Mouse (Mus musculus): ENCODE measurements around the gene Slc1a7. TPM values are rescaled to one million over a fixed set of nuclear protein-coding genes. Genes with fewer than 3 reads are reported as not detected.

Gene Slc1a7
- polyA plus RNA-seq, 1 experiment, result 0.22 TPM

- Histone ChIP-seq H3K4me3 (peak overlapping the region; percentile 4), H3K27me3 (ENCODE audit: control insufficient read depth, insufficient read depth, insufficient read length) (peaks cover under 1% of the 10 kb centered on the region), H3K36me3 (ENCODE audit: control insufficient read depth, insufficient read depth) (no peaks in the 10 kb centered on the region), H3ac (ENCODE audit: control insufficient read depth, insufficient read length) (no peak overlapping the region), H3K4me2 (ENCODE audit: low read depth) (peak overlapping the region; percentile 57), H3K79me2 (ENCODE audit: control insufficient read depth, insufficient read depth) (no peaks in the 10 kb centered on the region)
- TF ChIP-seq CEBPB (IDR thresholded peaks at IDR 0.05; ENCODE audit: insufficient read depth, poor library complexity, severe bottlenecking) (peak; percentile 91), MYOD1 (IDR thresholded peaks at IDR 0.05; ENCODE audit: control insufficient read depth in 1 of 3, insufficient read length in 2 of 3, low read depth in 2 of 3) (no peak)
These were observed 3.0 kb downstream of the Slc1a7 start for GRCm38 (mm10) chr4:107971162-107971561.

- Histone ChIP-seq H3K36me3 (ENCODE audit: control insufficient read depth, insufficient read depth) (no peaks in the 10 kb centered on the region), H3K4me2 (ENCODE audit: low read depth) (no peak overlapping the region), H3K4me3 (no peak overlapping the region), H3ac (ENCODE audit: control insufficient read depth, insufficient read length) (no peak overlapping the region), H3K79me2 (ENCODE audit: control insufficient read depth, insufficient read depth) (no peaks in the 10 kb centered on the region), H3K27me3 (ENCODE audit: control insufficient read depth, insufficient read depth, insufficient read length) (peaks cover 12% of the 10 kb centered on the region)
- no peak for TF ChIP-seq REST (IDR thresholded peaks at IDR 0.05; ENCODE audit: insufficient read depth, insufficient read length)
- no peak for TF ChIP-seq USF1 (IDR thresholded peaks at IDR 0.05; ENCODE audit: low read depth)
- TF ChIP-seq MYOG (IDR thresholded peaks at IDR 0.05; ENCODE audit: control insufficient read depth in 1 of 3, insufficient read depth in 1 of 3, insufficient read length in 2 of 3, low read depth in 2 of 3), result no peak
- no peak for TF ChIP-seq POLR2AphosphoS2 (IDR thresholded peaks at IDR 0.05; ENCODE audit: insufficient read length, low read depth)
- no peak for TF ChIP-seq MYOD1 (IDR thresholded peaks at IDR 0.05; ENCODE audit: control insufficient read depth in 1 of 3, insufficient read length in 2 of 3, low read depth in 2 of 3)
- TF ChIP-seq TCF3 (IDR thresholded peaks at IDR 0.05; ENCODE audit: insufficient read length, low read depth), result no peak
- TF ChIP-seq TCF12 (IDR thresholded peaks at IDR 0.05; ENCODE audit: insufficient read depth, poor library complexity, severe bottlenecking), result no peak
- TF ChIP-seq MAX (IDR thresholded peaks at IDR 0.05; ENCODE audit: low read depth), result no peak
- no peak for TF ChIP-seq CEBPB (IDR thresholded peaks at IDR 0.05; ENCODE audit: insufficient read depth, poor library complexity, severe bottlenecking)
- no peak for TF ChIP-seq E2F4 (IDR thresholded peaks at IDR 0.05; ENCODE audit: insufficient read depth)
- no peak for TF ChIP-seq POLR2A (IDR thresholded peaks at IDR 0.05; ENCODE audit: insufficient read length, low read depth)
- TF ChIP-seq SRF (IDR thresholded peaks at IDR 0.05; ENCODE audit: control insufficient read depth, insufficient read length, low read depth), result no peak
These were observed 6.4 kb downstream of the Slc1a7 start for GRCm38 (mm10) chr4:107974527-107974926.

DNA sequence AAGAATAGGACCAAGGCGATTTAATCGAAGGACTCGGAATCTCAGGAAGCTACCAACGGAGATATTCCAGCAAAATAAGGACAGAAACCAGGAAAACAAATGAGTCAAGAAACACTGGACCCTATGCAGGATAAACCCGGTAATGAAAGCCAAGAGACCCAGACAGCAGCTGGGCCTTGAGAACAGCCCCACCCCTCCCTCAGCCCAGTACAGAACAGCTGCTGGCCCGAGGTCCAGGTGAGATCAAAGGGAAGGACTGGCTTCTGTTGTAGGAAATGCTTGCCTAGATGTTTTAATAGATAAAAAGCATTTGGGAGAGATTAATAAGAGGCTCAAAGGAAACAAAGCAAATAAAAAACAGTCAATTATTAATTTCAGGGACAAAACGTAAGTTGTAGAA is 6.9 kb downstream of the Slc1a7 start:
- Histone ChIP-seq H3K4me3 (no peak overlapping the region), H3K36me3 (ENCODE audit: control insufficient read depth, insufficient read depth) (no peaks in the 10 kb centered on the region), H3ac (ENCODE audit: control insufficient read depth, insufficient read length) (no peak overlapping the region), H3K27me3 (ENCODE audit: control insufficient read depth, insufficient read depth, insufficient read length) (peaks cover 12% of the 10 kb centered on the region), H3K79me2 (ENCODE audit: control insufficient read depth, insufficient read depth) (no peaks in the 10 kb centered on the region), H3K4me2 (ENCODE audit: low read depth) (no peak overlapping the region)
- TF ChIP-seq MYOG (IDR thresholded peaks at IDR 0.05; ENCODE audit: control insufficient read depth in 1 of 3, insufficient read depth in 1 of 3, insufficient read length in 2 of 3, low read depth in 2 of 3) (peak in 1 of 3 experiments; percentile 59), POLR2AphosphoS2 (IDR thresholded peaks at IDR 0.05; ENCODE audit: insufficient read length, low read depth) (no peak), MYOD1 (IDR thresholded peaks at IDR 0.05; ENCODE audit: control insufficient read depth in 1 of 3, insufficient read length in 2 of 3, low read depth in 2 of 3) (peak in 2 of 3 experiments; percentile 40 to 63), REST (IDR thresholded peaks at IDR 0.05; ENCODE audit: insufficient read depth, insufficient read length) (no peak)

DNA sequence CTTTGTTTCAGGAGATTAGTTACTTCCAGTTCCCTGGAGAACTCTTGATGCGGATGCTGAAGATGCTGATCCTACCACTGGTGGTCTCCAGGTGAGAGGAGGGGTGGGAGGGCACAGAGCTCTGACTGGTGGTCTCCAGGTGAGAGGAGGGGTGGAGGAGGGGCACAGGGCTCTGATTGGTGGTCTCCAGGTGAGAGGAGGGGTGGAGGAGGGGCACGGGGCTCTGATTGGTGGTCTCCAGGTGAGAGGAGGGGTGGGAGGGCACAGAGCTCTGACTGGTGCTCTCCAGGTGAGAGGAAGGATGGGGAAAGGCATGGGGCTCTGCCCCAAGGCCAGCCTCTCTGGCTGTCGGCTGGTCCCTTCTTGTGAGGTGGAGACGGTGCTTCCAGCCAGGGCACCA is 9.5 kb downstream of the Slc1a7 start:
- H3K4me2 ChIP-seq (ENCODE audit: low read depth), result no peak overlapping the region
- no peaks in the 10 kb centered on the region for H3K79me2 ChIP-seq (ENCODE audit: control insufficient read depth, insufficient read depth)
- H3K4me3 ChIP-seq, result no peak overlapping the region
- peaks cover 12% of the 10 kb centered on the region for H3K27me3 ChIP-seq (ENCODE audit: control insufficient read depth, insufficient read depth, insufficient read length)
- TF ChIP-seq USF1 (IDR thresholded peaks at IDR 0.05; ENCODE audit: low read depth), result no peak
- TF ChIP-seq MYOD1 (IDR thresholded peaks at IDR 0.05; ENCODE audit: control insufficient read depth in 1 of 3, insufficient read length in 2 of 3, low read depth in 2 of 3), result no peak
- TF ChIP-seq POLR2A (IDR thresholded peaks at IDR 0.05; ENCODE audit: insufficient read length, low read depth), result no peak
- no peak for TF ChIP-seq POLR2AphosphoS2 (IDR thresholded peaks at IDR 0.05; ENCODE audit: insufficient read length, low read depth)
- TF ChIP-seq REST (IDR thresholded peaks at IDR 0.05; ENCODE audit: insufficient read depth, insufficient read length), result no peak
- no peak for TF ChIP-seq TCF12 (IDR thresholded peaks at IDR 0.05; ENCODE audit: insufficient read depth, poor library complexity, severe bottlenecking)
- TF ChIP-seq SRF (IDR thresholded peaks at IDR 0.05; ENCODE audit: control insufficient read depth, insufficient read length, low read depth), result no peak
- TF ChIP-seq E2F4 (IDR thresholded peaks at IDR 0.05; ENCODE audit: insufficient read depth), result no peak
- TF ChIP-seq MAX (IDR thresholded peaks at IDR 0.05; ENCODE audit: low read depth), result no peak
- TF ChIP-seq CEBPB (IDR thresholded peaks at IDR 0.05; ENCODE audit: insufficient read depth, poor library complexity, severe bottlenecking), result no peak
- TF ChIP-seq TCF3 (IDR thresholded peaks at IDR 0.05; ENCODE audit: insufficient read length, low read depth), result no peak
- no peak for TF ChIP-seq MYOG (IDR thresholded peaks at IDR 0.05; ENCODE audit: control insufficient read depth in 1 of 3, insufficient read depth in 1 of 3, insufficient read length in 2 of 3, low read depth in 2 of 3)
- H3K36me3 ChIP-seq (ENCODE audit: control insufficient read depth, insufficient read depth), result no peaks in the 10 kb centered on the region
- H3ac ChIP-seq (ENCODE audit: control insufficient read depth, insufficient read length), result no peak overlapping the region

- H3K4me2 ChIP-seq (ENCODE audit: low read depth), result no peak overlapping the region
These were observed 11.4 kb downstream of the Slc1a7 start for GRCm38 (mm10) chr4:107979530-107979929.

More at GRCm38 (mm10) chr4:107979530-107979929, 11.4 kb downstream of the Slc1a7 start:
- H3K4me3 ChIP-seq, result no peak overlapping the region
- no peaks in the 10 kb centered on the region for H3K79me2 ChIP-seq (ENCODE audit: control insufficient read depth, insufficient read depth)
- no peak for TF ChIP-seq TCF3 (IDR thresholded peaks at IDR 0.05; ENCODE audit: insufficient read length, low read depth)
- TF ChIP-seq TCF12 (IDR thresholded peaks at IDR 0.05; ENCODE audit: insufficient read depth, poor library complexity, severe bottlenecking), result no peak
- no peak for TF ChIP-seq MYOD1 (IDR thresholded peaks at IDR 0.05; ENCODE audit: control insufficient read depth in 1 of 3, insufficient read length in 2 of 3, low read depth in 2 of 3)
- no peak for TF ChIP-seq MYOG (IDR thresholded peaks at IDR 0.05; ENCODE audit: control insufficient read depth in 1 of 3, insufficient read depth in 1 of 3, insufficient read length in 2 of 3, low read depth in 2 of 3)
- no peak for TF ChIP-seq SRF (IDR thresholded peaks at IDR 0.05; ENCODE audit: control insufficient read depth, insufficient read length, low read depth)
- TF ChIP-seq MAX (IDR thresholded peaks at IDR 0.05; ENCODE audit: low read depth), result no peak
- TF ChIP-seq E2F4 (IDR thresholded peaks at IDR 0.05; ENCODE audit: insufficient read depth), result no peak
- TF ChIP-seq CEBPB (IDR thresholded peaks at IDR 0.05; ENCODE audit: insufficient read depth, poor library complexity, severe bottlenecking), result no peak
- TF ChIP-seq POLR2A (IDR thresholded peaks at IDR 0.05; ENCODE audit: insufficient read length, low read depth), result no peak
- TF ChIP-seq USF1 (IDR thresholded peaks at IDR 0.05; ENCODE audit: low read depth), result no peak
- no peak for TF ChIP-seq POLR2AphosphoS2 (IDR thresholded peaks at IDR 0.05; ENCODE audit: insufficient read length, low read depth)
- no peak for TF ChIP-seq REST (IDR thresholded peaks at IDR 0.05; ENCODE audit: insufficient read depth, insufficient read length)
- H3K27me3 ChIP-seq (ENCODE audit: control insufficient read depth, insufficient read depth, insufficient read length), result peaks cover 12% of the 10 kb centered on the region
- no peaks in the 10 kb centered on the region for H3K36me3 ChIP-seq (ENCODE audit: control insufficient read depth, insufficient read depth)
- H3ac ChIP-seq (ENCODE audit: control insufficient read depth, insufficient read length), result no peak overlapping the region

Measured in myocyte (in vitro differentiated cells).